Mouse (Mus musculus): ENCODE results near the gene 1700122O11Rik. TPM values are rescaled to one million over a fixed set of nuclear protein-coding genes. Genes with fewer than 3 reads are reported as not detected.

1700122O11Rik gene
- total RNA-seq, 2 experiments from 2014 or later: not detected

DNA sequence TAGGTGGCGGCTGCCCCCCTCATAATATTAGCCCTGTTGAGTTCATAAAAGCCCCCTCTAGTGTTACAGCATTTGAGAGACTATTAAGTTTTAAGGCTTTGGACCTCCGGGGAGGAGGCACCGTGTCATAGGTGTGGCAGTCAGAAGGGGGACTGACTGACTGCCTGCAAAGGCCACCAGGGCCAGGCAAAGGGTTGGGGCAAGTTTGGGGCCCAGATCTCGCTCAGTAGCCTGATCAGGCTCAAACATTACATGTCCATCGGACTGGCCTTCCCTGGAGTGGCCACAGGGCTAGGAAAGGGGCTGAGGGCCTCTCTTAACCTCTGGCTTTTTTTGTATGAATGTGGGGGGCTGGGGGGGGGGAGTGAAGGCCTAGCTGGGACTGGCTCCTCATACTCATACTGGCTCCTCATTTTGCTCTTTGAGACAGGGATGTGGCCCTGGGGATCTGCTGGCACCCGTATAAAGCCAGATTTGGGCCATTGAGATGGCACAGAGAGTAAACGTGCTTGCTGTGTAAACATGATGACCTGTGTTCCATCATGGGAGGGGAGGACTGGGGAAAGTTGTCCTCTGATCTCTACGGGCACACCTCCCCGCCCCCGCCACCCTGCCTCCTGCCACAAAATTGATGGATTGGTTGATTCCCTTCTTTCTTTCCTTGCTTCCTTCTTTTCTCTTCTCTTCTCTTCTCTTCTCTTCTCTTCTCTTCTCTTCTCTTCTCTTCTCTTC is 47.5 kb downstream of the 1700122O11Rik start:
- intact Hi-C loops (cut with DNase I): no loop called here
- DNase-seq (ENCODE audit: low spot score in 2 of 2): no peak

GRCm38 (mm10) chr17:47989951-47990378 is 48.1 kb downstream of the 1700122O11Rik start:
- intact Hi-C loops (cut with DNase I): no loop called here
- no peak for DNase-seq (ENCODE audit: low spot score in 2 of 2)

GRCm38 (mm10) chr17:47988811-47989210 is 49.3 kb downstream of the 1700122O11Rik start:
- intact Hi-C loops (cut with DNase I): no loop called here

DNA sequence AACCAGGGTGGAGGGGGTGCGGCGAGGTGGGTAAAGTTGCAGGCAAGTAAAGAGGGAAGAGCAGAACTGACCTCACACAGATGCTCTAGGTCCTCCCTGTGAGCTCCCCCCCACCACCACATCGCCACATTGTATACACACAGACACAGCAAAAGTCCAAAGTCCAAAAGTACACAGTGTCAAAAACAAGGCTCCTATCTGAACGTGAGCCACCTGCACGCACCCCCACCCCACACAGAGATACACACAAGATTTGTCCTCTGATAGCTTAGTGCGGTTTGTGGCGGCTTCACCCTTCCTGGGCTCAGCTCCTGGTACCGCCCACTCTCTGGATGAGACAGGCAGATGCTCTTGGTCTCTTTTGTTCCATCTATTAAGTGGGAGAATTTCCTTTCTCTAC is 50.0 kb downstream of the 1700122O11Rik start:
- intact Hi-C loops (cut with DNase I): no loop called here
- DNase-seq (ENCODE audit: low spot score in 2 of 2): no peak

More at GRCm38 (mm10) chr17:47988811-47989210, 49.3 kb downstream of the 1700122O11Rik start:
- DNase-seq (ENCODE audit: low spot score in 2 of 2): no peak

Other genes with a start within 250 kb of the 1700122O11Rik start
- 1 to 10 TPM in 1 of 2 experiments, under 1 TPM in 1; 0.77 to 1.6 TPM for gene Mdfi, start 203.6 kb downstream of the 1700122O11Rik start, total RNA-seq (2021)
- gene Foxp4, start 113.6 kb downstream of the 1700122O11Rik start, total RNA-seq (2021): 10 to 100 TPM; 43.1 to 55.1 TPM
- gene 1700067P10Rik, start 51.0 kb upstream of the 1700122O11Rik start, total RNA-seq (2021): not detected
- not detected for gene 9830107B12Rik, start 108.0 kb upstream of the 1700122O11Rik start, total RNA-seq (2021)
- not detected for gene A530064D06Rik, start 129.0 kb upstream of the 1700122O11Rik start, total RNA-seq (2021)
- gene Trem1, start 194.5 kb upstream of the 1700122O11Rik start, total RNA-seq (2021): not detected
- under 1 TPM; 0.48 to 0.57 TPM for gene Trem3, start 209.5 kb upstream of the 1700122O11Rik start, total RNA-seq (2021)
- not detected for gene Treml4, start 226.0 kb upstream of the 1700122O11Rik start, total RNA-seq (2021)